Mouse (Mus musculus): ENCODE results near the gene Fam216b. TPM values are rescaled to one million over a fixed set of nuclear protein-coding genes. Genes with fewer than 3 reads are reported as not detected.

The Fam216b gene
- polyA plus RNA-seq, 1 experiment from 2014 or later: not detected

GRCm38 (mm10) chr14:78077508-78077907, 11.3 kb downstream of the Fam216b start:
- H3K4me1 ChIP-seq (replicated peaks): no peaks in the 10 kb centered on the region
- no peak overlapping the region for H3K4me3 ChIP-seq
- no peaks in the 10 kb centered on the region for H3K36me3 ChIP-seq
- no peaks in the 10 kb centered on the region for H3K27me3 ChIP-seq (ENCODE audit: insufficient read depth, poor library complexity, severe bottlenecking)
- H3K27ac ChIP-seq: no peak overlapping the region
- DNase-seq (ENCODE audit: low spot score): no peak
- WGBS: 62% methylated on average over 2 of the region's 2 CpGs
- H3K9me3 ChIP-seq: peaks cover 3% of the 10 kb centered on the region; the same call in 1 of the 2 replicates

GRCm38 (mm10) chr14:78065938-78066710, 22.7 kb downstream of the Fam216b start:
- Histone ChIP-seq H3K4me1 (replicated peaks) (no peaks in the 10 kb centered on the region), H3K27ac (no peak overlapping the region), H3K27me3 (ENCODE audit: insufficient read depth, poor library complexity, severe bottlenecking) (no peaks in the 10 kb centered on the region), H3K4me3 (no peak overlapping the region), H3K9me3 (no peaks in the 10 kb centered on the region), H3K36me3 (no peaks in the 10 kb centered on the region)
- DNase-seq (ENCODE audit: low spot score): no peak
- WGBS: 93% methylated on average over 9 of the region's 9 CpGs

- DNase-seq (ENCODE audit: low spot score): no peak
- WGBS: 88% methylated on average over 11 of the region's 11 CpGs
- no peaks in the 10 kb centered on the region for H3K36me3 ChIP-seq
Observed at GRCm38 (mm10) chr14:78062484-78062883, 26.3 kb downstream of the Fam216b start.

GRCm38 (mm10) chr14:78060609-78060951, 28.2 kb downstream of the Fam216b start:
- Histone ChIP-seq H3K27ac (no peak overlapping the region), H3K9me3 (no peaks in the 10 kb centered on the region), H3K4me3 (no peak overlapping the region), H3K36me3 (no peaks in the 10 kb centered on the region), H3K4me1 (replicated peaks) (no peaks in the 10 kb centered on the region), H3K27me3 (ENCODE audit: insufficient read depth, poor library complexity, severe bottlenecking) (no peaks in the 10 kb centered on the region)
- no peak for DNase-seq (ENCODE audit: low spot score)
- 81% methylated on average over 6 of the region's 6 CpGs for WGBS

More at GRCm38 (mm10) chr14:78062484-78062883, 26.3 kb downstream of the Fam216b start:
- no peaks in the 10 kb centered on the region for H3K4me1 ChIP-seq (replicated peaks)
- H3K9me3 ChIP-seq: no peaks in the 10 kb centered on the region
- H3K27ac ChIP-seq: no peak overlapping the region
- H3K4me3 ChIP-seq: no peak overlapping the region
- no peaks in the 10 kb centered on the region for H3K27me3 ChIP-seq (ENCODE audit: insufficient read depth, poor library complexity, severe bottlenecking)

GRCm38 (mm10) chr14:78059878-78060608, 28.8 kb downstream of the Fam216b start:
- no peak for DNase-seq (ENCODE audit: low spot score)
- Histone ChIP-seq H3K27me3 (ENCODE audit: insufficient read depth, poor library complexity, severe bottlenecking) (no peaks in the 10 kb centered on the region), H3K36me3 (no peaks in the 10 kb centered on the region), H3K4me1 (replicated peaks) (no peaks in the 10 kb centered on the region), H3K27ac (no peak overlapping the region), H3K4me3 (no peak overlapping the region), H3K9me3 (no peaks in the 10 kb centered on the region)
- 75% methylated on average over 9 of the region's 9 CpGs for WGBS

- Histone ChIP-seq H3K4me3 (no peak overlapping the region), H3K27ac (no peak overlapping the region), H3K27me3 (ENCODE audit: insufficient read depth, poor library complexity, severe bottlenecking) (no peaks in the 10 kb centered on the region), H3K9me3 (no peaks in the 10 kb centered on the region), H3K36me3 (no peaks in the 10 kb centered on the region), H3K4me1 (replicated peaks) (no peaks in the 10 kb centered on the region)
- 86% methylated on average over 7 of the region's 7 CpGs for WGBS
- no peak for DNase-seq (ENCODE audit: low spot score)
Observed at GRCm38 (mm10) chr14:78057362-78057761, 31.4 kb downstream of the Fam216b start.

GRCm38 (mm10) chr14:78056371-78056770, 32.4 kb downstream of the Fam216b start:
- DNase-seq (ENCODE audit: low spot score): no peak
- H3K4me1 ChIP-seq (replicated peaks): no peaks in the 10 kb centered on the region
- no peak overlapping the region for H3K4me3 ChIP-seq
- no peak overlapping the region for H3K27ac ChIP-seq
- no peaks in the 10 kb centered on the region for H3K36me3 ChIP-seq
- H3K27me3 ChIP-seq (ENCODE audit: insufficient read depth, poor library complexity, severe bottlenecking): no peaks in the 10 kb centered on the region
- WGBS: 79% methylated on average over 3 of the region's 3 CpGs
- no peaks in the 10 kb centered on the region for H3K9me3 ChIP-seq

GRCm38 (mm10) chr14:78048674-78049073, 40.1 kb downstream of the Fam216b start:
- Histone ChIP-seq H3K4me1 (replicated peaks) (no peaks in the 10 kb centered on the region), H3K9me3 (no peaks in the 10 kb centered on the region), H3K27me3 (ENCODE audit: insufficient read depth, poor library complexity, severe bottlenecking) (no peaks in the 10 kb centered on the region), H3K27ac (no peak overlapping the region), H3K36me3 (no peaks in the 10 kb centered on the region), H3K4me3 (no peak overlapping the region)
- WGBS: 86% methylated on average over 4 of the region's 4 CpGs
- no peak for DNase-seq (ENCODE audit: low spot score)

- H3K27ac ChIP-seq: no peak overlapping the region
- no peak for DNase-seq (ENCODE audit: low spot score)
- H3K27me3 ChIP-seq (ENCODE audit: insufficient read depth, poor library complexity, severe bottlenecking): no peaks in the 10 kb centered on the region
- H3K9me3 ChIP-seq: no peaks in the 10 kb centered on the region
- H3K4me3 ChIP-seq: no peak overlapping the region
- H3K4me1 ChIP-seq (replicated peaks): no peaks in the 10 kb centered on the region
- WGBS: 90% methylated on average over 3 of the region's 3 CpGs
- H3K36me3 ChIP-seq: no peaks in the 10 kb centered on the region
Observed at GRCm38 (mm10) chr14:78048258-78048657, 40.5 kb downstream of the Fam216b start.

- Histone ChIP-seq H3K36me3 (no peaks in the 10 kb centered on the region), H3K27ac (no peak overlapping the region), H3K4me1 (replicated peaks) (no peaks in the 10 kb centered on the region), H3K4me3 (no peak overlapping the region), H3K27me3 (ENCODE audit: insufficient read depth, poor library complexity, severe bottlenecking) (no peaks in the 10 kb centered on the region; the same call in 1 of the 2 replicates), H3K9me3 (no peaks in the 10 kb centered on the region)
- 27% methylated on average over 2 of the region's 2 CpGs for WGBS
- DNase-seq (ENCODE audit: low spot score): no peak
Observed at GRCm38 (mm10) chr14:78043079-78043478, 45.7 kb downstream of the Fam216b start.

- Histone ChIP-seq H3K27me3 (ENCODE audit: insufficient read depth, poor library complexity, severe bottlenecking) (no peaks in the 10 kb centered on the region; the same call in 1 of the 2 replicates), H3K27ac (no peak overlapping the region), H3K4me1 (replicated peaks) (no peaks in the 10 kb centered on the region), H3K36me3 (no peaks in the 10 kb centered on the region), H3K9me3 (no peaks in the 10 kb centered on the region), H3K4me3 (no peak overlapping the region)
- DNase-seq (ENCODE audit: low spot score): no peak
- 83% methylated on average over 11 of the region's 11 CpGs for WGBS
Observed at GRCm38 (mm10) chr14:78041886-78042526, 46.8 kb downstream of the Fam216b start.

GRCm38 (mm10) chr14:78040643-78041042, 48.2 kb downstream of the Fam216b start:
- DNase-seq (ENCODE audit: low spot score): no peak
- Histone ChIP-seq H3K9me3 (no peaks in the 10 kb centered on the region), H3K4me3 (no peak overlapping the region), H3K27ac (no peak overlapping the region), H3K27me3 (ENCODE audit: insufficient read depth, poor library complexity, severe bottlenecking) (no peaks in the 10 kb centered on the region; the same call in 1 of the 2 replicates), H3K4me1 (replicated peaks) (no peaks in the 10 kb centered on the region), H3K36me3 (no peaks in the 10 kb centered on the region)
- 84% methylated on average over 6 of the region's 6 CpGs for WGBS

GRCm38 (mm10) chr14:78038876-78039275, 49.9 kb downstream of the Fam216b start:
- 84% methylated on average over 8 of the region's 8 CpGs for WGBS
- no peaks in the 10 kb centered on the region for H3K4me1 ChIP-seq (replicated peaks)
- no peaks in the 10 kb centered on the region; the same call in 1 of the 2 replicates for H3K27me3 ChIP-seq (ENCODE audit: insufficient read depth, poor library complexity, severe bottlenecking)
- H3K4me3 ChIP-seq: no peak overlapping the region
- H3K36me3 ChIP-seq: no peaks in the 10 kb centered on the region
- H3K9me3 ChIP-seq: no peaks in the 10 kb centered on the region
- no peak overlapping the region for H3K27ac ChIP-seq
- no peak for DNase-seq (ENCODE audit: low spot score)
